Mouse (Mus musculus): ENCODE results near the gene Mybl2. TPM values are rescaled to one million over a fixed set of nuclear protein-coding genes. Genes with fewer than 3 reads are reported as not detected.

The Mybl2 gene
- total RNA-seq, 2 experiments from 2014 or later: 0.87 to 3.1 TPM

DNA sequence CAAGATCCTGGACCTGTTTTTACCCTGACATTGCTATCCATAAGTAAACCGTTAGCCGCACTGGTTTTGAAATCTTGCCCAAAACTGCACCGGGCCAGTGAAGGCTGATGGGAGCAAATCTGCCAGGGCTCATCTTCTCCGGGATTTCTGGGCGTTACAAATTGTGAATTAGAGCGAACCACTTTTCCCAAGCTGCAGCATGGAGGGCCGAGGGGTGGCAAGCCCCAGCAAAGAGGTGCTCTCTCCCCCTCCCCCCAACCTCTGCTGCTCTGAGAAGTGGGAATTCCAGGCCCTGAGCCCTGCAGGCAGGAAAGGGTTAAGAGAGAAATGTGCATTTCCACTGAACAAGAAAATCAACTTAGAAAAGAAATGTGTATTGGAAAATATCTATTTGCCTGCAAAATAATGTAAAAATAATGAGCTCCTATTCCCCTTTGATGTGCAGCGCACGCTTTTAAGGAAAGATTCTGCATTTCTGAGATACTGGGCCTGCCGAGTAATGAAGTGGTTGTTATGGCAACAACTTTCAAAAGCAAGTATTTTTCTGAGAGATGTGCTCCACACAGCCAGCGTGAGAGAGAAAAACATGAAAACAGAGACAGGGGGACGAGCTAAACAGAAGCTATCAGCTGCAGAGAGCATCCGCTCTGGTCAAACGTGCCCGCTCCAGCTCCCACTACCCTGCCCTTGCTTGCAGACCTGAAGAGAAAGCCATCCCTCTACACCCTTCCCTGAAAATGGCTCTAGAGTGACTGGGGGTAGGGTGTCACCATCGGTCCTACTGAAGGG, 57.1 kb downstream of the Mybl2 start:
- no peak for DNase-seq

DNA sequence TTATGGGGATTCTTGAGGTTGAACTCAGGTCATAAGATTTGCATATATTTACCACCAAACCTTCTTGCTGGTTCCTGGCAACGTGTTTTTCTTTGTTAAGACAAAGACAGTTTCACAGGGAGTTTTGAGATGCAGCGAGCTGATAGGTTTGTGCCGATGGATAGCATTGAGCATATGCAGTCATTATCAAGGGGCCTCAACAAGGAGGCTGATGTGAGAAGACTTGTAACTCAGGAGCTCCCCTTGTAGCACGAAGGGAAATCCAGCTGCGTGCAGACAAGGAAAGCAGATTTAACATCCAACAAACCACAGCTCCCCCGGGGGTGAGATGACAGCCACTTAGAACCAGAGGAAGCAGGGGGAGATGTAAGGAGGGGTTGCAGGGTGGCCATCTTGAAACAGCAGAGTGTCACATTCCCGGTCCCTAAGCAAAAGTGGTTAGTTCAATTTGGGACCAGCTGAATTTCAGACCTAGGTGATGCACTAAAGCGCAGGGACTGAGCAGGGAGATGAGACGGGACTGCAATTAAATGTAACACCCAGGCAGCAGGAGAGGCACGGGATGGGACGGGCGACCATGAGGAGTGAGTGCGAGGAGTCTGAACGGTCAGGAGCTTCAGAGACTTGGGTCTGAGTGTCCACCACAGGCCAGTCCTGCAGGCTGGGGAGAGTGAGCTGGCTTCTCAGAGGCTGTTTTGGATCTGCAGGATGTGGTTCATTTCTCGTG, 66.3 kb downstream of the Mybl2 start:
- DNase-seq: no peak

DNA sequence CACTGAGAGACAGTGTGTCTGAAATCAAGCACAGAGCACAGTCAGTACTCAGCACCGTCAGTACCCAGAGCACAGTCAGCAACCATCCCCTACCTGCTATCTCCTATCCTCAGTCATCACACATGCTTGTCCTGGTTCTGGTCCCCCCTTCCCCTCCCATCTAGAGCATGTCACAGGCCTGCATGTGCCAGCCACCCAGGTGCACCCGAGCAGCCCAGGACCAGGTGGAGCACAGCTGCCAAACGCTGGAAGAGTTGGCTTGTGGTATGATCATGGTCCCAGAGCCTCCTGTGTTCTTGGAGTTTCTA, 66.8 kb downstream of the Mybl2 start:
- no peak for DNase-seq

DNA sequence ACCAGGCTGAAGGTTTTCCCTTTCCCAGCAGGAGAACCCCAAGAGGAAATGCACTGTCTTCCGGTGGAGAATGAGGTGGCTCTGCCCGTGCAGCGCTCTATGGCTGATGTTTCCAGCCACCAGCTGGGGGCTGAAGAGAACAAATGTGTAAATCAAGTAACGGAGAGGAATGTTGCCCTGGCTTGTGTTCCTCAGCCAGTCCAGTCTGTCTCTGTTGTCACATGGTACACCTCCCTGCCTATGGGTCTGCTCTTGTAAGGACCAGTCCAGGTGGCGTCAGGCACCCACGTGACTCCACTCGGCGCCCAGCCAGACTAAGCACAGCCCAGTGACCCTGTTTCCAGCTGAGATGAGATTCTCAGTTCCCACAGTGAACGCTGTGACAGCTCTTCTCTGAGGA, 67.8 kb downstream of the Mybl2 start:
- no peak for DNase-seq

DNA sequence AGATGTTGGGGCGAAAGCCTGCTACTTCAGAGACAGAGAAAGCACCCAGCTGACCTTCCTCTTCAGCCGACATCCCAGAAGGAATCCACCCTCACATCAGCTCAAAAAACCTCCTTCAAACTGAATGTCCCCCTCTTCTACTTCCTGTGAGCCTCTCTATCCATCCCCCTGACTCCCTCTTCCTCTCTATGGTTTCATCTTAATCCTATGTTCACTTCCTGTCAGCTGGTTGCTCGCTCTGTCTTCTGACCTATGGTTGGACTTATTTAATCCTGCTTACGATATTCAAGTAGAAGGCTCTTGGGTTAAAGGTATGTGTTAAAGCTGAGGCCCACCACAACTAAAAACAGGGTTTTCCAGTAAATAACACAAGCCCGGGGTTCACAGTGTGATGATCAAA, 69.0 kb downstream of the Mybl2 start:
- DNase-seq: no peak

DNA sequence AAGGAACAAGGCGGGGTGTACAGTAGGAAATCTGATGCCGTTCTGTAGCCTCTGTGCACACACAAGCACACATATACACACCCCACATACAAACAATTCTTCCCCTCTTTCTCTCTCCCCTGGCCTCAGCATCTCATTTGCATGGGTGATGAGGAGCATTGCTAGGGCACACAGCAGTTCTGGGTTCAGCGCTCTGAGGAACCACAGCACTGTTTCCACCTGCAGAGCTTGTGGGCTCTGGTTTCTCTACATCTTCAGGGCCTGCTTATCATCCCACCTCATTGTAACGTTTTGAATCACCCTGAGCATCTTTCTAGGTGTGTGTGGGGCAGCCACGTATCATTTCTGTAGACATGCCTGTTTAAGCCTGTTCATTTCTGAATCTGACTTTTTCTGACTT, 76.3 kb downstream of the Mybl2 start:
- DNase-seq: no peak

DNA sequence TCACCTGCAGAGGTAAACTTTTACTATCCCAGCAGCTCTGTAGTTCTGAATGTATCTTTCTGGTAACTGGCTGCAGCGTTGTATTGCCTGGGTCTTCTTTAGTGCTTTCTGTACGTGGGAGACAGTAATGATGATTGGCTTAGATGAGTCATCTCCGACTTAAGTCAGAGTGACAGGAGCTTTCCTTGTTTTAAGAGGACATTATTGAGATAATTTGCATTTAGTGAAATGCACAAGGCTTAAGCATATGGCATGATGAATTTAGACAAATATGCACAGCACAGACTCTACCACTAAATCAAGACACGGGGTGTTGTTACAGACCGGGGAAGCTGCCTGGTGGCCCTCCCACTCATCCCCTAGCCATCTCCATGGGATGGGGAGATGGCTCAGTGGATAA, 77.8 kb downstream of the Mybl2 start:
- no peak for DNase-seq

Small RNAs within 50 kb of the gene (microRNA-seq; reads per million reads assigned to microRNA genes)
- gene Gm22174 (0 reads per million in 2 experiments), gene Mir7003 (0 reads per million in 2 experiments)

Other genes starting within 250 kb of the Mybl2 start
- gene Srsf6, start 123.2 kb upstream of the Mybl2 start, total RNA-seq (2021): 100 to 1,000 TPM; 117 to 121 TPM
- 10 to 100 TPM; 12.5 to 14.6 TPM for gene L3mbtl1, start 111.2 kb upstream of the Mybl2 start, total RNA-seq (2021)
- gene Sgk2, start 67.4 kb upstream of the Mybl2 start, total RNA-seq (2021): 1 to 10 TPM; 1.1 to 1.9 TPM
- gene Ift52, start 37.3 kb upstream of the Mybl2 start, total RNA-seq (2021): 10 to 100 TPM; 28.9 to 34.1 TPM
- gene Gtsf1l, start 33.2 kb downstream of the Mybl2 start, total RNA-seq (2021): not detected
- 10 to 100 TPM; 18.6 to 20.9 TPM for gene Tox2, start 148.4 kb downstream of the Mybl2 start, total RNA-seq (2021)

All from layer of hippocampus, postnatal 36 days (tissue).